Mouse (Mus musculus) C2C12 (cell line): ENCODE data around the gene Llgl2.

Experiments used
- CEBPB ChIP-seq: IDR thresholded peaks from one replicate; pipeline ENCODE4 v1.6.1; 2011; ENCODE audit warnings: low read depth, mild to moderate bottlenecking, control low read depth, moderate library complexity
- CTCF ChIP-seq: IDR thresholded peaks from one replicate; pipeline ENCODE4 v1.5.1; 2011; ENCODE audit not compliant: control insufficient read depth, insufficient read depth, insufficient read length
- FOSL1 ChIP-seq: IDR thresholded peaks from one replicate; pipeline ENCODE4 v1.8.0; 2011; ENCODE audit warnings: mild to moderate bottlenecking, low read length; ENCODE audit not compliant: poor library complexity, insufficient read depth, severe bottlenecking
- MAX ChIP-seq: IDR thresholded peaks from one replicate; pipeline ENCODE4 v1.6.1; 2011; ENCODE audit warnings: mild to moderate bottlenecking, control low read depth
- MYOD1 ChIP-seq: IDR thresholded peaks from one replicate; pipeline ENCODE4 v1.6.1; 2011; ENCODE audit warnings: low read depth; ENCODE audit not compliant: control insufficient read depth, insufficient read length
- USF1 ChIP-seq: IDR thresholded peaks from one replicate; pipeline ENCODE4 v1.6.1; 2011; ENCODE audit warnings: low read depth, mild to moderate bottlenecking, control low read depth, moderate library complexity

GRCm38 (mm10) chr11:115841044-115841443, 17.2 kb downstream of the Llgl2 start:
- TF ChIP-seq CTCF (no peak), CEBPB (no peak), USF1 (no peak), MAX (no peak), MYOD1 (no peak), FOSL1 (no peak)
